Mouse (Mus musculus): ENCODE results near the gene Rnf111. TPM values are rescaled to one million over a fixed set of nuclear protein-coding genes. Genes with fewer than 3 reads are reported as not detected.

Rnf111 gene
- polyA plus RNA-seq, 1 experiment from 2014 or later: 46.2 TPM

DNA sequence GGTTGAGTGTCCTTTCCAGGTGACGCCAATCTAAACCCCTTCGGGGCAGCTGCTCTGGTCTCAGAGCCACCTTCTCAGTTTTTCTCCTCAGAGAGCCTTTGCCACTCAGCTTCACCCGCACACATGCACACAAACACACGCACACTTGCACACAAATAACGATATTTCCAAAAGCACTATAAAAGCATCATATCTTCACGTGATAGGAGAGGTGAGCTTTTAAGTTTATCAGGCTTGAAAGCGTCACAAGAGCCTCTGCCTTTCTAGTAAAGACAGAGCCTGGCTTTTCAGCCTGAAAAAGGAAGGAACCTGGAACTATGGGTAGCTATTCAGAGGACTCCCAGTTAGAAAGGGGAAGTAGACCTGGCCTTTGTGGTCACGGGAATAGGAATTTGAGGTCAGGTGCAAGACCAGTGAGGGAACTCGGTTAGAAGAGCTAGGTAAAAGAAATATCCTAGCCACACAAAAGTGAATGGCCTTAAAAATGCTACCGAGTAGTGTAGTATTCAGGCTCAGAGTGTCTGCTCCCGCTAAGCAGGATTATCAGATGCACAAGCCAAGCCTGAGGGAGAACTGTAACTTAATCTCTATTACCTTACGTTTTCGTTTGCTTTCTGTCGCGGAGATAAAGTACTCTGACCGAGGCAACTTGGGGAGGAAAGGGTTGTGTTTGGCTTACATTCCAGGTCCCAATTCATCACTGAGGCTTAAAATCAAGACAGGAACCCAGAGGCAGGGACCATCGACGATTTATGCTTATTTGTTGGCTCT lies 118.4 kb downstream of the Rnf111 start:
- WGBS: 86% methylated on average over 18 of the region's 18 CpGs
- H3K4me3 ChIP-seq (ENCODE audit: low read depth, low read length): no peak overlapping the region

GRCm38 (mm10) chr9:70384494-70384893 lies 119.0 kb downstream of the Rnf111 start:
- Histone ChIP-seq H3K9ac (ENCODE audit: low read length) (no peak overlapping the region), H3K4me2 (ENCODE audit: low read depth) (no peak overlapping the region), H3K36me3 (ENCODE audit: control insufficient read depth, insufficient read depth, low read length) (no peaks in the 10 kb centered on the region), H3K9me3 (ENCODE audit: control insufficient read depth, low read length) (no peaks in the 10 kb centered on the region), H3K27me3 (ENCODE audit: control insufficient read depth, insufficient read depth, low read length) (no peaks in the 10 kb centered on the region), H3K4me3 (ENCODE audit: low read depth, low read length) (no peak overlapping the region), H3K27ac (ENCODE audit: low read depth, low read length) (no peak overlapping the region), H3K4me1 (ENCODE audit: control insufficient read depth, insufficient read depth, low read length) (no peaks in the 10 kb centered on the region)
- no peak for DNase-seq (ENCODE audit: low spot score)
- WGBS: 94% methylated on average over 4 of the region's 4 CpGs
- no peak for ATAC-seq (ENCODE audit: insufficient read depth, low FRiP score, low TSS enrichment)

More for the DNA sequence above, 118.4 kb downstream of the Rnf111 start:
- ATAC-seq (ENCODE audit: insufficient read depth, low FRiP score, low TSS enrichment) (no peak), DNase-seq (ENCODE audit: low spot score) (no peak)
- no peaks in the 10 kb centered on the region for H3K9me3 ChIP-seq (ENCODE audit: control insufficient read depth, low read length)
- no peak overlapping the region for H3K4me2 ChIP-seq (ENCODE audit: low read depth)
- no peaks in the 10 kb centered on the region for H3K27me3 ChIP-seq (ENCODE audit: control insufficient read depth, insufficient read depth, low read length)
- H3K9ac ChIP-seq (ENCODE audit: low read length): no peak overlapping the region
- H3K4me1 ChIP-seq (ENCODE audit: control insufficient read depth, insufficient read depth, low read length): no peaks in the 10 kb centered on the region
- no peak overlapping the region for H3K27ac ChIP-seq (ENCODE audit: low read depth, low read length)
- H3K36me3 ChIP-seq (ENCODE audit: control insufficient read depth, insufficient read depth, low read length): no peaks in the 10 kb centered on the region

DNA sequence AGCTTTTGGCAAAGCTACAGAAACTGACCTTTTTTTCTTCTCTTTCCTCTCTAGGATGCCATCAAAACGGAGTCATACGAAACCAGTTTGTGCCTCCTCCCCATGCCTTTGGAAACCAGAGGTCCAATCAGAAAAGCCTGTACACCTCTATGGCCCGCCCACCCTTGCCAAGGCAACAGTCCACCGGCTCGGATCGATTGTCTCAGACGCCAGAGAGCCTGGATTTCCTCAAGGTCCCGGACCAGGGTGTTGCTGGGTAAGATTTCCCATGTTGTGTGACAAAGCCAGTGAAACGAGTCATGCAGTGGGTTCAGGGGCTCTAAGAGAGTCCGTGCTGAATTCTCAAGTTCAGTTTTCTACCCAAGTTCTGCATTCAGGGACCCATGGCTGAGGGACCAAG lies 119.8 kb downstream of the Rnf111 start:
- Histone ChIP-seq H3K9ac (ENCODE audit: low read length) (no peak overlapping the region), H3K4me3 (ENCODE audit: low read depth, low read length) (no peak overlapping the region), H3K9me3 (ENCODE audit: control insufficient read depth, low read length) (no peaks in the 10 kb centered on the region), H3K27me3 (ENCODE audit: control insufficient read depth, insufficient read depth, low read length) (no peaks in the 10 kb centered on the region), H3K4me1 (ENCODE audit: control insufficient read depth, insufficient read depth, low read length) (no peaks in the 10 kb centered on the region), H3K36me3 (ENCODE audit: control insufficient read depth, insufficient read depth, low read length) (no peaks in the 10 kb centered on the region), H3K4me2 (ENCODE audit: low read depth) (no peak overlapping the region), H3K27ac (ENCODE audit: low read depth, low read length) (no peak overlapping the region)
- no peak for DNase-seq (ENCODE audit: low spot score)
- no peak for ATAC-seq (ENCODE audit: insufficient read depth, low FRiP score, low TSS enrichment)
- 70% methylated on average over 10 of the region's 10 CpGs for WGBS

GRCm38 (mm10) chr9:70382091-70382490 lies 121.4 kb downstream of the Rnf111 start:
- H3K9ac ChIP-seq (ENCODE audit: low read length): no peak overlapping the region
- no peaks in the 10 kb centered on the region for H3K9me3 ChIP-seq (ENCODE audit: control insufficient read depth, low read length)
- DNase-seq (ENCODE audit: low spot score) (no peak), ATAC-seq (ENCODE audit: insufficient read depth, low FRiP score, low TSS enrichment) (no peak)
- H3K27me3 ChIP-seq (ENCODE audit: control insufficient read depth, insufficient read depth, low read length): no peaks in the 10 kb centered on the region
- no peak overlapping the region for H3K4me3 ChIP-seq (ENCODE audit: low read depth, low read length)
- H3K4me2 ChIP-seq (ENCODE audit: low read depth): no peak overlapping the region
- no peaks in the 10 kb centered on the region for H3K4me1 ChIP-seq (ENCODE audit: control insufficient read depth, insufficient read depth, low read length)
- no peaks in the 10 kb centered on the region for H3K36me3 ChIP-seq (ENCODE audit: control insufficient read depth, insufficient read depth, low read length)
- H3K27ac ChIP-seq (ENCODE audit: low read depth, low read length): no peak overlapping the region
- 91% methylated on average over 12 of the region's 12 CpGs for WGBS

DNA sequence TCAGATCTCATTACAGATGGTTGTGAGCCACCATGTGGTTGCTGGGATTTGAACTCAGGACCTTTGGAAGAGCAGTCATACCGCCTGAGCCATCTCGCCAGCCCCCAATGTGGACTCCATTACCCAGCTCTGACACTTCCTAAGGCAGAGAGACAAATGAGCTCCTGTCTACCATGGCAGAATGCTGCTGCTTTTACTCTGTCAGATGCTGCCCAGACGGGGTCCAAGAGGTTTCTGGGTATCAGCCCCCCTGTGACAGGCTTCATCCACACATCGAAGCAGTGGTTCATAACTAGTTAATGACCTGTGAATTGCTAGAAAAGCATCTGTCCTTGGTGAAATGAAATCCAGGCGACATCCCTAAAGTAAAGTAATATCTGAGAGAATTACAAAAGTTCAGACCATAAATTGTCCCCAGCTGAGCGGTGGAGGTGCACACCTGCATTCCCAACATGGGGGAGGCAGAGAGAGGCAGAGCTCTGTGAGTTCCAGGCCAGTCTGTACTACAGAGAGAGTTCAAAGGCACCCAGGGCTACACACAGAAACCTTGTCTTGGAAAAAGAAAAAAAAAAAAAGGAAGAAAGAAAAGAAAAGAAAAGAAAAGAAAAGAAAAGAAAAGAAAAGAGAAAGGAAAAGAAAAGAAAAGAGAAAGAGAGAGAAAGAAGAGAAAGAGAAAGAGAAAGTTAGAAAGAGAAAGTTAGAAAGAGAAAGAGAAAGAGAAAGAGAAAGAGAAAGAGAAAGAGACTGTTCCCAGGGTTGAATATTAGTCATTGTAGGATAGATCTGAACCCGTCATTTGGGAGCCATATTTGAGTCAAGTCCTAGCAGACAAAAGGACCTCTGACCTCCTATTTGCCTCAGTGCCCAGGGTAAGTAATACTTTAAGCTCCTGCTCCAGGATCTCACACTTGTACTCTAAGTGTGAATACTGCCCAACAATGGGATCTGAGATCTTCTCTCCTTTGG lies 123.7 kb downstream of the Rnf111 start:
- Histone ChIP-seq H3K9me3 (ENCODE audit: control insufficient read depth, low read length) (no peaks in the 10 kb centered on the region), H3K36me3 (ENCODE audit: control insufficient read depth, insufficient read depth, low read length) (no peaks in the 10 kb centered on the region), H3K4me3 (ENCODE audit: low read depth, low read length) (no peak overlapping the region), H3K27me3 (ENCODE audit: control insufficient read depth, insufficient read depth, low read length) (no peaks in the 10 kb centered on the region), H3K27ac (ENCODE audit: low read depth, low read length) (no peak overlapping the region), H3K4me2 (ENCODE audit: low read depth) (no peak overlapping the region), H3K4me1 (ENCODE audit: control insufficient read depth, insufficient read depth, low read length) (no peaks in the 10 kb centered on the region), H3K9ac (ENCODE audit: low read length) (no peak overlapping the region)
- ATAC-seq (ENCODE audit: insufficient read depth, low FRiP score, low TSS enrichment) (no peak), DNase-seq (ENCODE audit: low spot score) (no peak)
- WGBS: 78% methylated on average over 7 of the region's 7 CpGs

Small RNA genes within 50 kb of the gene (microRNA-seq; reads per million reads assigned to microRNA genes)
- 4.4 reads per million, percentile 11 among the genes with 10 or more reads in this experiment for gene Mir5626

Other genes starting within 250 kb of the Rnf111 start
- 190 and 195 TPM in 2 replicates for gene Ccnb2, start 82.2 kb downstream of the Rnf111 start, polyA plus RNA-seq (2014; fragmentation: Nextera tagmentation; extraction: Ambion mirVana)
- 63.3 and 70.7 TPM in 2 replicates for gene Sltm, start 39.0 kb upstream of the Rnf111 start, polyA plus RNA-seq (2014; fragmentation: Nextera tagmentation; extraction: Ambion mirVana)
- gene Gm10642, start 152.5 kb upstream of the Rnf111 start, polyA plus RNA-seq (2014; fragmentation: Nextera tagmentation; extraction: Ambion mirVana): 0.37 and 0.51 TPM in 2 replicates
- gene Mindy2, start 153.4 kb upstream of the Rnf111 start, polyA plus RNA-seq (2014; fragmentation: Nextera tagmentation; extraction: Ambion mirVana): 11.1 and 12.0 TPM in 2 replicates
- 64.7 and 67.8 TPM in 2 replicates for gene Adam10, start 175.3 kb upstream of the Rnf111 start, polyA plus RNA-seq (2014; fragmentation: Nextera tagmentation; extraction: Ambion mirVana)

All from neural tube, embryonic 11.5 days (tissue).